Mouse (Mus musculus): ENCODE data around the gene Rasgrf1.

GRCm38 (mm10) chr9:89909131-89910010 lies at the start of gene Rasgrf1:
- TF ChIP-seq CTCF (IDR thresholded peaks at IDR 0.05; ENCODE audit: insufficient read depth, low read length) (no peak), POLR2A (IDR thresholded peaks at IDR 0.05; ENCODE audit: borderline replicate concordance, extremely low read depth, low read depth, low read length) (no peak)

Measured in lung, adult 2 months (tissue).